Mouse (Mus musculus) embryonic facial prominence, embryonic 14.5 days (tissue): ENCODE measurements around the gene Mamdc2. TPM values are rescaled to one million over a fixed set of nuclear protein-coding genes. Genes with fewer than 3 reads are reported as not detected.
"Not testable (repeated sequence)": the region's sequence is repeated elsewhere in the genome, so short reads cannot be mapped to it uniquely, and the experiment has no call there.

ENCODE experiments used
- ATAC-seq: fragments of 200-750 bp; cut with Nextera tagmentation; 2 replicates; pipeline ENCODE4 v1.8.0; 2017; ENCODE audit warnings: low read depth, moderate number of reproducible peaks, moderate TSS enrichment
- DNase-seq: peaks from one replicate; pipeline ENCODE4 v3.0.0-alpha.2; 2015; ENCODE audit warnings: low spot score
- H3K27ac ChIP-seq: fragments of 300-500 bp; sonication (generic); replicated peaks from 2 replicates; pipeline ENCODE4 v1.5.1; 2014; ENCODE audit warnings: low read depth, mild to moderate bottlenecking, low read length, moderate library complexity
- H3K27me3 ChIP-seq: fragments of 300-500 bp; sonication (generic); replicated peaks from 2 replicates; pipeline ENCODE4 v1.6.1; 2014; ENCODE audit warnings: low read length; ENCODE audit not compliant: control insufficient read depth, insufficient read depth
- H3K36me3 ChIP-seq: fragments of 300-500 bp; sonication (generic); 2 replicates; pipeline ENCODE4 v1.6.1; 2014; ENCODE audit warnings: low read length, mixed read lengths; ENCODE audit not compliant: control insufficient read depth, insufficient read depth
- H3K4me1 ChIP-seq: fragments of 300-500 bp; sonication (generic); 2 replicates; pipeline ENCODE4 v1.6.1; 2014; ENCODE audit warnings: antibody characterized with exemption, low read length; ENCODE audit not compliant: control insufficient read depth, insufficient read depth
- H3K4me2 ChIP-seq: fragments of 300-500 bp; sonication (generic); 2 replicates; pipeline ENCODE4 v1.6.1; 2014; ENCODE audit warnings: low read depth, mild to moderate bottlenecking, low read length, moderate library complexity, mixed read lengths
- H3K4me3 ChIP-seq: fragments of 300-500 bp; sonication (generic); 2 replicates; pipeline ENCODE4 v1.5.1; 2014; ENCODE audit warnings: low read depth, mild to moderate bottlenecking, low read length
- H3K9ac ChIP-seq: fragments of 300-500 bp; sonication (generic); 2 replicates; pipeline ENCODE4 v1.6.1; 2014; ENCODE audit warnings: low read depth, mild to moderate bottlenecking, low read length, moderate library complexity, mixed read lengths
- H3K9me3 ChIP-seq: fragments of 300-500 bp; sonication (generic); 2 replicates; pipeline ENCODE4 v1.6.1; 2016; ENCODE audit warnings: low read length; ENCODE audit not compliant: control insufficient read depth
- WGBS: fragments of 180-500 bp; shearing (Covaris S2); extraction: QIAGEN DNeasy Blood & Tissue Kit; methylation state at CpG from one replicate; pipeline ENCODE4 v1.1.7; 2014; 5-methylcytosine and 5-hydroxymethylcytosine counted together
- polyA plus RNA-seq: library from polyadenylated mRNA; unstranded; fragments of >200 nt; fragmentation: Nextera tagmentation; extraction: Ambion mirVana; gene quantifications from 2 replicates; pipeline ENCODE4 v1.2.1, GENCODE M21; 2014

The Mamdc2 gene
- polyA plus RNA-seq, result 5.6 and 7.5 TPM in 2 replicates

DNA sequence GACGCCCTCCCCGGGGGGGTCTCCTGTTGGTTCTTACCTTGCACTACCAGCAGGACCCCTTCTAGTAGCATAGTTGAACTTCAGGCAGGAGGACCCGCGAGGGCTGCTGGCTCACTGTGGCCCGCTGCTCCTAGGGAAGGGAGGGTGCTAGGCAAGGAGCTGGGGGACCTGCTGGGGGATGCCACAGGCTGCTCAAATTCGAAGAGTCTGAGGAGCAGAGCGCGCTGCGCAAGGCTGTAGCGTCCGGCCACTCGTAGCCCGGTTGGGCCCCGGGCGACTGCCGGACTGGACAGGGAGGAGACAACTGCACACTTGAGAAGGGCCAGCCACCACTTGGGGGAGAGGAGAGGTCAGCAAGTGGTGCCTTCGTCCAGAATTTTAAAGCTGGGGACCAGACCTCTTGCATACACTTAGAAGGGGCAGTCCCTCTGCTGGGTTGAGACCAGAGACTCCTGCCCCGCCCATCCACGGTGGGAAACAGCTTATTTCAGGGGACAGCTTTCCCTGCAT lies at the start of gene Mamdc2:
Gene Mamdc2 (minus strand): TSS at position 455 of the 510 bp plus-strand sequence.
- peak within 1 kb of the TSS; percentile 44 for H3K4me3 ChIP-seq
- H3K4me1 ChIP-seq, result peaks cover 4% of the 10 kb centered on the region; the same call in 1 of the 2 replicates

DNA sequence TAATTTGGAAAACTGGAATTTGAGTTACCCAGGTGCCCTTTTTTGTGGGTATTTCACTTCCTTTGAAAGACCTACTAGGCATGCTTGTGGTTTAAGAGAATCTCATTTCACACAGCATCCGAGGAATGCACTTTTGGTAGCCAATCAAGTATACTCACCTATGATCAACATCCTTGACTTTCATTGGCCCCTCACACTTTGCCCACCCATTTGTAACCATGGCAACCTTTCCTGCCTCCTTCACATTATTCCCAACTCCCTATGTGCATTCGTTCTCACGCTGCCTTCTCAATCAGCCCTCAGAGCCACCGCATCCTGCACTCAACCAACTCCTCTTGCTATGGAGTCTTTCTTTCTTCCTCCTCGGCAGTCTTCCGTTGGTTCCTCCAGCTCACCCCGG lies 49.8 kb upstream of the Mamdc2 start:
- H3K4me1 ChIP-seq, result peaks cover 7% of the 10 kb centered on the region; the same call in 1 of the 2 replicates
- no peak overlapping the region for H3K9ac ChIP-seq
- no peaks in the 10 kb centered on the region for H3K9me3 ChIP-seq
- H3K27me3 ChIP-seq, result no peaks in the 10 kb centered on the region
- no peak overlapping the region for H3K4me2 ChIP-seq
- H3K36me3 ChIP-seq, result no peaks in the 10 kb centered on the region
- no peak for ATAC-seq
- 88% methylated on average over 7 of the region's 7 CpGs for WGBS
- H3K27ac ChIP-seq, result no peak overlapping the region
- no peak for DNase-seq
- no peak overlapping the region for H3K4me3 ChIP-seq

More for the DNA sequence above, at the start of gene Mamdc2:
- Histone ChIP-seq H3K4me2 (peak within 1 kb of the TSS; percentile 97), H3K9ac (peak within 1 kb of the TSS; percentile 56), H3K9me3 (peaks cover 7% of the 10 kb centered on the region), H3K27ac (no peak within 1 kb of the TSS), H3K36me3 (no peaks in the 10 kb centered on the region), H3K27me3 (no peaks in the 10 kb centered on the region)
- DNase-seq (peak; percentile 37), ATAC-seq (peak; percentile 56; the same call in 1 of the 2 replicates)
- WGBS, result 1% methylated on average over 15 of the region's 19 CpGs

DNA sequence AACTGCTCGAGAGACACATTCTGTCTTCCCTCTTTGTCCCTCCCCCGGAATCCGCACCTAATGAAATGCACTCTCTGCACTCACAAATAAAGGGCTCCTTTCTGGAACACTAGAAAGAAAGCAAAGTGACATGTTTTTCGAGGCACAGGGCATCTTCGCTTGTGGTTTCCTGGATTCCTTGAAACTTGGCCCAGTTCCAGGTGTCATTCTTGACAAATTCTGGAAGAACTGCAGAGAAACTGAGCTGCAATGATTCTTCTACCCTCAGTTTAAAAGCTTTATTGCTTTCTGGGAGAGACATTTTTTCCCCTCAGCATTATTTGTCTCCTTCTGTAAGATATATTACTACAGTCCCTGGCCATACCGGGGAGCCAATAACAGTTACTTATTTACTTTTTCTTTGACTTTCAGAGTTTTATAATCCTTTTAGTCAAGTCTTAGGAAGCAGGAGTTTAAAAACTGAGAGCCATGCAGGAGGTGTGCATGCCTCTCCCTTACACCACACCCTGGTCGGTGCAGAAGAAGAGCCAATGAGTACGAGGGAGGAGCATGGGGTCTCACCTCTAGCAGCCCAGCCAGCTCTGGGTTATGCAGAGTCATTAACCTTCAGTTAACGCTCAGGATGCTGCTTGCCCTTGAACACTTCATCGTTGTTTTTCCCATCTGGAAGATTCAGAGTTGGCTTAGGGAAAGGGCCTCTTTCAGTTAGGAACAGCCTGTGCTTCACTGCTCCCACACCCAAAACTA lies 49.1 kb upstream of the Mamdc2 start:
- peak; percentile 48 for DNase-seq
- no peak overlapping the region for H3K4me3 ChIP-seq
- ATAC-seq, result no peak
- no peaks in the 10 kb centered on the region for H3K9me3 ChIP-seq
- peaks cover 7% of the 10 kb centered on the region; the same call in 1 of the 2 replicates for H3K4me1 ChIP-seq
- H3K27ac ChIP-seq, result 0 out of 2 replicates have a peak overlapping the region, but pooled peaks have one; percentile 15
- no peaks in the 10 kb centered on the region for H3K27me3 ChIP-seq
- H3K9ac ChIP-seq, result no peak overlapping the region
- no peaks in the 10 kb centered on the region for H3K36me3 ChIP-seq
- WGBS, result 53% methylated on average over 10 of the region's 10 CpGs
- H3K4me2 ChIP-seq, result no peak overlapping the region

DNA sequence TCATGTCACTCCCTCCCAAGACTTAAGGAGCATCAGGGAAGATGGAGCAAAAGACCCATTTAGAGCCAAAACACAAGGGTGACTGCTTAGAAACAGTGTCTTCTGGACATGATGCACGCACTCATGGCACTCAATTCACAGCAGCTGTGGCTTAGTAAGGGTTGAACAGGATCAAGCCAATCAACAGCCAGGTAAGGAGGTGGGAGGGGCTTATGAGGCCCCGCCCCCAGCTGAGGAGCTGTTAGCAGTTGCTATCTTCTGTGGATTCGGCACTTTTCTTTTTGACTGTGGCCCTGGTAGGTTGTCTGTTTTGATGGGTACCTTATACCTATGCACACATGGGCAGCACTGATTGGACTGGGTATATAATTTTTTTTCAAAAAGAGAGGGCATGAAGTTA lies 48.3 kb upstream of the Mamdc2 start:
- Histone ChIP-seq H3K9me3 (no peaks in the 10 kb centered on the region), H3K27ac (no peak overlapping the region), H3K36me3 (no peaks in the 10 kb centered on the region), H3K4me3 (no peak overlapping the region), H3K4me1 (peaks cover 7% of the 10 kb centered on the region; the same call in 1 of the 2 replicates), H3K4me2 (no peak overlapping the region), H3K9ac (no peak overlapping the region), H3K27me3 (no peaks in the 10 kb centered on the region)
- no peak for DNase-seq
- 84% methylated on average over 3 of the region's 3 CpGs for whole genome bisulfite sequencing
- ATAC-seq, result no peak

DNA sequence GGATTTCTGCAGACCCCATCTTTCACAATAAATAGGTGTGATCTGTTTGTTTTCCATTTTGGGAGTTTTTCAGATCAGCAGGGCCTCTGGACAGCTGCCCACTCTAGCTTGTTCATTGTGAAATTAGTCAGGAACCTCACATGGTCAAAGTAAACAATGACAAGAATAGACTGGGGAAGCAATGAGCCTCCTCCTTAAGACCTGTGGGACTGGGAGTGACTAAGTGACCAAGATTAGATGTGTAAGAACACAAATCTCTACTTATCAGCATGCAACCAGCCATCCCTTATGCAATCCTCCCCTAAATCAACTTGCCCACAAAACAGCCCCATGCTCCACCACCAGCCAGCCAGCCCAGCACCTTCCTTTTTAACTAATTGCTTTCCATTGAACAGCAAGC lies 44.4 kb upstream of the Mamdc2 start:
- H3K4me3 ChIP-seq, result no peak overlapping the region
- ATAC-seq, result no peak
- no peak overlapping the region for H3K9ac ChIP-seq
- H3K27ac ChIP-seq, result no peak overlapping the region
- peaks cover 10% of the 10 kb centered on the region for H3K4me1 ChIP-seq
- no peak for DNase-seq
- H3K36me3 ChIP-seq, result no peaks in the 10 kb centered on the region
- H3K4me2 ChIP-seq, result no peak overlapping the region
- H3K9me3 ChIP-seq, result no peaks in the 10 kb centered on the region
- H3K27me3 ChIP-seq, result no peaks in the 10 kb centered on the region

DNA sequence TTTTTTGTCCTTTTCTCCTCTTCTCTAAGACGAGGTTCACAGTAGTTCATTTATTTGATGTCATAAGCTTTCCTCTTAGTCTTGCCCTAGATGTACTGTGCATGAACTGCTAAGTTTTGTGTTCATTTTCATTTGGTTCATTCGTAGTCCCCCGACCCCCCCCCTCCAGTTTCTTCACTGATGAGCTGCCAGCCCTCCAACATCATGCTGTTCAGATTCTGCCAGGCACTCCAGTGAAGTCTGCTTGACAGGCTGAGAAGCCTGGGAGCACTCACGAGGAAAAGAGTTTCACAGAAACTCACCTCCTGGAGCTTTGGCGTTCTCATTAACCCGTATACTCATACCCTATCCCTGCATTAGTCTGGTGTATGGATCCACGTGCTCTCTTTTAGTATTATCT lies 42.5 kb upstream of the Mamdc2 start:
- H3K36me3 ChIP-seq, DNase-seq, H3K9ac ChIP-seq, ATAC-seq, H3K27ac ChIP-seq, H3K9me3 ChIP-seq, H3K4me3 ChIP-seq, H3K4me1 ChIP-seq, H3K27me3 ChIP-seq, H3K4me2 ChIP-seq: not testable (repeated sequence)
- WGBS, result 47% methylated on average over 7 of the region's 7 CpGs

DNA sequence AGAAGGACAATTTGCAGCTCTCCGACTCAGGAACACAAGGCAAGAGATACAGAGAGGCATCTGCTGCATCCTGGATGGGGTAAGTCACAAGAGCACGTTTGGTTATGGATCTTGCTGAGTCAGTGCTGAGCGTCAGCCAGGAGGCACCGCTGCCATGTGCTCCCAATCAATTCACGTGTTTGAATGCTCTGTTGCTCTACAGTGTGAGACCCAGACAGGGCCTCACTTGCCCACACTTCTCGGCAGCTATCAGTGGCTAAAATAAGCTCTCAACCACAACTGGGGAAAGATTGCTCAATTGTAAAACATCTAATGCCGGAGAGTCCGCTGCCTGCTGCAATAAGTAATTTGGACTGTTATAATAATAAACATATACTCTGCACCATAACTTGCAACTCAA lies 41.5 kb upstream of the Mamdc2 start:
- no peaks in the 10 kb centered on the region for H3K9me3 ChIP-seq
- WGBS, result 30% methylated on average over 8 of the region's 8 CpGs
- H3K27ac ChIP-seq, result no peak overlapping the region
- DNase-seq (peak; percentile 44), ATAC-seq (no peak)
- H3K4me3 ChIP-seq, result no peak overlapping the region
- H3K4me2 ChIP-seq, result no peak overlapping the region
- peaks cover 3% of the 10 kb centered on the region for H3K4me1 ChIP-seq
- H3K27me3 ChIP-seq, result no peaks in the 10 kb centered on the region
- no peaks in the 10 kb centered on the region for H3K36me3 ChIP-seq
- no peak overlapping the region for H3K9ac ChIP-seq

DNA sequence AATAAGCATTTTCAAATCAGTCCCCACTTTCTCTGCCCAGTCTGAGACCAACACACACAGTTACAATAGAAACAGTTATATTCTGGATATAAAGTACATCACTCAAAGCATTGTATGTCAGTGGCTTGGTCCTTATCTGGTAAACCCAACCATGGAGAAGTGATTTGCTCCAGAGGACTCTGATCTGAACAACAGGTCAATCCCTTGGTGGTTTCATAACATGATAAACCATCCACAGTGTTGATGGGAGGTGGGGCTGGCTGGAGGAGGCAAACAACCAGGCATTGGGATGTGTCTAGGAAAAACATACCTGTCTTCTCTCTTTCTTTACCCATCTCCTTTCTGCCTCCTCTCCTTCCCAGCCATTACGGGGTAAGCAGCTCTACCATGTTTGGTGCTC lies 39.2 kb upstream of the Mamdc2 start:
- no peak overlapping the region for H3K27ac ChIP-seq
- 93% methylated on average over 1 of the region's 1 CpGs for WGBS
- no peak overlapping the region for H3K4me2 ChIP-seq
- no peaks in the 10 kb centered on the region for H3K9me3 ChIP-seq
- no peak overlapping the region for H3K9ac ChIP-seq
- peaks cover 3% of the 10 kb centered on the region for H3K4me1 ChIP-seq
- H3K4me3 ChIP-seq, result no peak overlapping the region
- no peaks in the 10 kb centered on the region for H3K27me3 ChIP-seq
- DNase-seq (no peak), ATAC-seq (no peak)
- no peaks in the 10 kb centered on the region for H3K36me3 ChIP-seq
